8 mouse cellular contexts compared by ENCODE assay signal in genomic region chr2:166712801-166713689, GRCm38 (mm10). TPM values are rescaled to one million over a fixed set of nuclear protein-coding genes. Genes with fewer than 3 reads are reported as not detected.
DNase-seq lines count a peak whose midpoint lies in the region; ATAC-seq and TF ChIP-seq lines count a peak whose summit lies in the region.

No protein-coding gene starts in this region.

- peak overlapping the region; percentile 71 for H3K9ac ChIP-seq in ES-E14 (ENCODE audit: insufficient read depth, low read depth, low read length, poor library complexity, severe bottlenecking)
- H3K9ac ChIP-seq in embryonic facial prominence, embryonic 15.5 days: peak overlapping the region; percentile 76

- H3K4me1 ChIP-seq in ES-E14 (ENCODE audit: control insufficient read depth in 2 of 2, insufficient read depth in 2 of 2, low read length in 2 of 2, poor library complexity in 1 of 2): peaks cover 2 to 6% of the 10 kb centered on the region in 2 experiments; a peak in 3 of 4 replicates
- peaks cover 41% of the 10 kb centered on the region for H3K4me1 ChIP-seq in embryonic facial prominence, embryonic 15.5 days

- intact Hi-C loops in heart, postnatal 36 days (cut with DNase I): loop anchor here (2.0 to 5.0 kb wide), 3 partner anchors 69 to 121 kb away; no protein-coding TSS in a partner anchor
- intact Hi-C loops in left cerebral cortex, postnatal 25 days (cut with DNase I): loop anchor here (2.0 to 5.0 kb wide), 4 partner anchors 48 to 106 kb away; no protein-coding TSS in a partner anchor

- no peak overlapping the region for H3K27ac ChIP-seq in ES-E14 (ENCODE audit: insufficient read depth, low read depth, low read length, poor library complexity, severe bottlenecking)
- peak overlapping the region; percentile 75 for H3K27ac ChIP-seq in embryonic facial prominence, embryonic 15.5 days (replicated peaks)

- no peaks in the 10 kb centered on the region for H3K36me3 ChIP-seq in ES-E14 (ENCODE audit: control insufficient read depth, insufficient read depth, low read length, poor library complexity, severe bottlenecking)
- no peaks in the 10 kb centered on the region for H3K36me3 ChIP-seq in embryonic facial prominence, embryonic 15.5 days

- no peaks in the 10 kb centered on the region for H3K27me3 ChIP-seq in embryonic facial prominence, embryonic 15.5 days

- WGBS in embryonic facial prominence, embryonic 15.5 days: under 1% methylated on average over 63 of the region's 64 CpGs

- peak overlapping the region; percentile 96 for H3K4me2 ChIP-seq in embryonic facial prominence, embryonic 15.5 days (replicated peaks)

- peak; percentile 44 for ATAC-seq in embryonic facial prominence, embryonic 15.5 days (ENCODE audit: insufficient number of reproducible peaks, low FRiP score, low TSS enrichment, low read depth)
- peak; percentile 15 for ATAC-seq in megakaryocyte progenitor cell, adult 5-6 weeks (replicated peaks; ENCODE audit: poor library complexity)

- DNase-seq in cerebellum, adult 11 months: peak; percentile 6
- DNase-seq in cerebellum, adult 18-20 months: no peak
- no peak for DNase-seq in ES-E14 (ENCODE audit: low read depth, low spot score)
- peak; percentile 34 to 50 for DNase-seq in heart, postnatal 36 days
- DNase-seq in left cerebral cortex, postnatal 25 days (ENCODE audit: low spot score in 2 of 2): peak; percentile 73 to 75
- peak; percentile 57 to 65 for DNase-seq in spleen, postnatal 36 days (ENCODE audit: low spot score in 2 of 2)

- H3K9me3 ChIP-seq in ES-E14 (ENCODE audit: control insufficient read depth, insufficient read depth, low read depth, low read length): no peaks in the 10 kb centered on the region
- no peaks in the 10 kb centered on the region for H3K9me3 ChIP-seq in embryonic facial prominence, embryonic 15.5 days (replicated peaks)

- peak overlapping the region; percentile 72 to 79 for H3K4me3 ChIP-seq in ES-E14 (ENCODE audit: insufficient read depth in 1 of 2, low read depth in 1 of 2, low read length in 2 of 2, poor library complexity in 1 of 2, severe bottlenecking in 1 of 2)
- peak overlapping the region; percentile 83 for H3K4me3 ChIP-seq in embryonic facial prominence, embryonic 15.5 days (replicated peaks)

- in situ Hi-C loops in ES-E14 (cut with MboI; ENCODE audit: low sequenced_read_pairs in 2 of 2, unreplicated experiment in 2 of 2): no loop called here

TF ChIP-seq in ES-E14, 5 proteins besides CTCF, POLR2A, EP300 and RAD21:
- TF ChIP-seq CHD2 (IDR thresholded peaks at IDR 0.05; ENCODE audit: low read depth, low read length): no peak
- no peak for TF ChIP-seq HCFC1 (IDR thresholded peaks at IDR 0.05; ENCODE audit: borderline replicate concordance, insufficient read depth, low read length)
- TF ChIP-seq ZNF384 (IDR thresholded peaks at IDR 0.05; ENCODE audit: low read depth, low read length): no peak
- TF ChIP-seq MAFK (IDR thresholded peaks at IDR 0.05; ENCODE audit: insufficient read depth, low read depth, low read length): no peak
- TF ChIP-seq ZC3H11A (IDR thresholded peaks at IDR 0.05; ENCODE audit: borderline replicate concordance, low read depth, low read length): no peak

RNA-seq across cellular contexts. Expression of gene Prex1, which starts 0.6 kb away (rescaled TPM):
- 1.5 and 2.1 TPM in 2 replicates for total RNA-seq in ES-E14 (2012; rRNA removed)
- polyA plus RNA-seq in embryonic facial prominence, embryonic 15.5 days (2015; fragmentation: Nextera tagmentation; extraction: Ambion mirVana): 25.5 and 28.0 TPM in 2 replicates
- total RNA-seq in heart, postnatal 36 days (2021): 1 to 10 TPM; 5.7 to 6.1 TPM
- 100 to 1,000 TPM; 115 to 120 TPM for total RNA-seq in left cerebral cortex, postnatal 25 days (2021)
- total RNA-seq in megakaryocyte progenitor cell, adult 5-6 weeks (2015): 18.9 and 22.3 TPM in 2 replicates
- 16.4 and 18.2 TPM in 2 replicates for total RNA-seq in megakaryocyte progenitor cell, adult 5-6 weeks (2017)

Comparison
In these comparisons a context has a peak if more than half of its experiments do, and no peak if none do; other contexts are left out.
1. DNase-seq: peak in cerebellum, adult 11 months (single experiment), heart, postnatal 36 days (2 of 2), left cerebral cortex, postnatal 25 days (2 of 2) and spleen, postnatal 36 days (2 of 2); none in cerebellum, adult 18-20 months (0 of 2) and ES-E14 (single experiment).
2. RNA of gene Prex1, which starts 0.6 kb away (total RNA-seq): 115 to 120 TPM in left cerebral cortex, postnatal 25 days; 16.4 to 22.3 TPM in megakaryocyte progenitor cell, adult 5-6 weeks, 5.7 to 6.1 TPM in heart, postnatal 36 days and 1.5 to 2.1 TPM in ES-E14; every median in the first group is over 4 times any median in the second.